Mouse (Mus musculus): Measurements from ENCODE around the gene Mtch2. TPM values are rescaled to one million over a fixed set of nuclear protein-coding genes. Genes with fewer than 3 reads are reported as not detected.

Gene Mtch2
- 100 to 1,000 TPM; 127 to 133 TPM for polyA plus RNA-seq (2017; shearing (Covaris generic))

DNA sequence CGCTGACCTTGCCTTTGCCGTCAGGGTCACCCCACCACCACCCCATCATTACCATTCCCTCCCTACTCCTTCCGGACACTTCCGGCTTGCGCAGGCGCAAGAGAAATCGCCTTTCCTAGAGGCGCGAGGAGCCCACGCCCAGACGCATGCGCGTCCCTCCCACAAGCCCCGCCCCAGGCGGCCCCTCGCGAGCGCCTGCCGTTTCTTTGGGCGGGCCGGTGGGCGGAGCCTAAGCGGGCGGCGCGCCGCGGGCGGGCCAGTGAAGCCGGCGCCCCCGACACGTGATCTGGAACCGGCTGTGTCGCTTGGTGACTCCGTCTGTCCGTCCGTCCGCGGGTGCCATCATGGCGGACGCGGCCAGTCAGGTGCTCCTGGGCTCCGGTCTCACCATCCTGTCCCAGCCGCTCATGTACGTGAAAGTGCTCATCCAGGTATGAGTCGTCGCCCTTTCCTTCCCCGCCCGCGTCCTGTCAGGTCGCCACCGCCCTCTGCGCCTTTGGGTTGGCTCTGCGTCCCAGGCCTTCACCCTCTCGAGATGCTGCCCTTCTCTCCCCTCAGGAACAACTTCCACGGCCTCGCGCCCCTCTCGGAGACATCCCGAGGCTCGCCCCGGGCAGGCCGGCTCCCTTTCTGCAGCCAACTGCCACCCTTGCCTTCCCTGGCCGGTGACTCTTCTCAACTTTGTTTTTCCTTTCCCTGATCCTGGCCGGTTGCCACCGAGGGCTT, at the start of gene Mtch2:
Gene Mtch2, plus strand, starts transcription at position 201 of the 726 bp plus-strand sequence.

DNA sequence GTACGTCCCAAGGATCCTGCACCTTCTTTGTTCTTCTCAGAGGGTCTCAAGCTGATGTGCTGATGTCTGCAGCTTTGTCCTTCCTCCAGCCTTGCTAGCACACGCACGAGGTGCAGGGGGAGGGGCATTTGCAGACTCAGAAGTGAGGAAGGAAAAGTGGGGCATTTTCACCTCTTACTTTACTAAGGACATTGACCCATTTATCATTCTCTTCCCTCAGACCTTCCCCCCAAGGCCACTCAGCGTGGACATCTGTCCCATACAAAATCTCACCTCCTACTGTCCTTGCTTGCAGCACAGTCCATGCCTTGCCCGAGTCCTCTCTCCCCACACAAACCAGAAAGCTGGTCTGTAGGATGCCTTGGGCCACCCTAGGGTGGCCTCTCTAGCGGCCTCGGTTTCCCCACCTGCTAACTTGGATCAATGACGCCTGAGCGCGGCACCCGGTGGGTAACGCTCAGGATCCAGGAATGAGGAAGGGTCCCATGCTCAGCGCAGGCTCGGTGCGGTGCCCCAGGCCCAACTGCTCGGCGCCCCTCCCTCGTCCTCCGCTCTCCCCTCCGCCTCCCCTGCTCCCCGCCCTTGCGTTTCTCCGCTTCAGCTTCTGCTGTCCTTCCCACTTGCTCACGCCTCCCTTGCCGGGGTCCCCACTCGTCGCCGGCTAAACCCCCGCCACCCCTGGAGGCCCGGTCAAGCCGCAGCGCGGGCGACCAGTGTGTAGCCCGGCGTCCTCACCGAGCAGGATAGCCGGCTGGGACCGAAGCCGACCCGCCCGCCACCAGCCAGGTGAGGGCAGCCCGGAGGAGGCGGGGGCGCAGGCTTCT, 38.5 kb downstream of the Mtch2 start, which contains the start of gene C1qtnf4:
Gene C1qtnf4, plus strand, starts transcription at position 643 of the 824 bp plus-strand sequence.

DNA sequence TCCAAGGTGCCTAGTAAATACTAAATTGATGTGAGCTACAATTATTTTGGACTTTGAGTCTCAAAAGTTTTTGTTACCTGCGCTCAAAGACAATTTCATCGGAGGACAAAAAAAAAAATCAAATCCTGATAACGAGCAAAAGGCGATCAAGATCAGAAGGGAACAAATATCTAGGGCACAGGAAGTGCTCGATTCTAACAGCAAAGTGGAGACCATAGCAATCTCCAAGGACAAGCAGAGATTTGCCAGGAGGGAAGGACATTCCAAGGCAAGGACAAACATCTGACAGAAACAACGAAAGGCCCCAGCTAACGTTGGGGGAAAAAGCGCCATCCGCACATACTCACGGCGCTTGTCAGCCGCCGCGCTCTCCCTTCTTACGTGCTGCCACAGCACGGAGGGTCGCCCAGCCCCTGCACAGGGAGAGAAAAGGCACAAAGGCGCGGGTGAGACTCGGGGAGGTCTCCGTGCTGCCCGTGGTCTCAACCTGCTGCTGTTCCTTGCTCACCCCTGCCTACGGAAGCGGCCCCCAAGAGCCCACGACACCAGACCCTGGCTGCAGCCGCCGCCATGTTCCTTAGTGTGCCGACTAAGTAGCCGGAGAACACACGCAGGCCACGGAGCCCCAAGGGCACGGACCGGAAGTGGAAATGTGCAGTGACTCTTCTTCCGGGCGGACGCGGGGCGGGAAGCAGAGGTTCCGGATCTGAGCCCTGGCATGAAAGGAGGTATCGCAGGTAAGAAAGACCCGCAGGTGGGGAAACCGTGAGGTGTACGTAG, 57.3 kb downstream of the Mtch2 start, which contains the start of the genes Kbtbd4 and Ndufs3:
Gene Kbtbd4, plus strand, starts transcription at position 665 of the 780 bp plus-strand sequence.
Gene Ndufs3, minus strand, starts transcription at position 752 of the 780 bp plus-strand sequence.

Other genes starting within 250 kb of the Mtch2 start
- 10 to 100 TPM; 44.5 to 48.9 TPM for gene Nup160, start 169.9 kb upstream of the Mtch2 start, polyA plus RNA-seq (2017; shearing (Covaris generic))
- gene Fnbp4, start 101.8 kb upstream of the Mtch2 start, polyA plus RNA-seq (2017; shearing (Covaris generic)): 100 to 1,000 TPM; 160 to 165 TPM
- under 1 TPM; 0.06 to 0.32 TPM for gene Agbl2, start 64.4 kb upstream of the Mtch2 start, polyA plus RNA-seq (2017; shearing (Covaris generic))
- 1 to 10 TPM; 3.4 to 3.8 TPM for gene C1qtnf4, start 38.7 kb downstream of the Mtch2 start, polyA plus RNA-seq (2017; shearing (Covaris generic))
- gene Kbtbd4, start 57.6 kb downstream of the Mtch2 start, polyA plus RNA-seq (2017; shearing (Covaris generic)): 10 to 100 TPM; 42.4 to 45.3 TPM
- gene Ndufs3, start 57.7 kb downstream of the Mtch2 start, polyA plus RNA-seq (2017; shearing (Covaris generic)): 100 to 1,000 TPM; 159 to 167 TPM
- gene Celf1, start 93.2 kb downstream of the Mtch2 start, polyA plus RNA-seq (2017; shearing (Covaris generic)): 100 to 1,000 TPM in 1 of 2 experiments, 10 to 100 TPM in 1; 92.0 to 111 TPM
- 1 to 10 TPM; 1.2 to 9.4 TPM for gene Rapsn, start 188.5 kb downstream of the Mtch2 start, polyA plus RNA-seq (2017; shearing (Covaris generic))
- gene Psmc3, start 206.9 kb downstream of the Mtch2 start, polyA plus RNA-seq (2017; shearing (Covaris generic)): 100 to 1,000 TPM; 257 to 287 TPM
- gene Slc39a13, start 223.3 kb downstream of the Mtch2 start, polyA plus RNA-seq (2017; shearing (Covaris generic)): 10 to 100 TPM; 45.1 to 53.8 TPM
- 1 to 10 TPM in 1 of 2 experiments, under 1 TPM in 1; 0.53 to 5.9 TPM for gene Spi1, start 235.2 kb downstream of the Mtch2 start, polyA plus RNA-seq (2017; shearing (Covaris generic))

All from inflammation-experienced regulatory T-cells (primary cell).